Mouse (Mus musculus) ES-Bruce4 (cell line): Measurements from ENCODE around the gene Prokr1. TPM values are rescaled to one million over a fixed set of nuclear protein-coding genes. Genes with fewer than 3 reads are reported as not detected.

Experiments used
- H3K27ac ChIP-seq: 2 replicates; pipeline ENCODE4 v1.5.1; 2012; ENCODE audit warnings: low read length, inconsistent platforms; ENCODE audit not compliant: insufficient read depth
- H3K27me3 ChIP-seq: 2 replicates; pipeline ENCODE4 v1.6.1; 2012; ENCODE audit warnings: mild to moderate bottlenecking, low read length, inconsistent platforms; ENCODE audit not compliant: control insufficient read depth, poor library complexity, insufficient read depth, severe bottlenecking
- H3K36me3 ChIP-seq: 2 replicates; pipeline ENCODE4 v1.6.1; 2012; ENCODE audit warnings: inconsistent platforms, mild to moderate bottlenecking, low read length, moderate library complexity; ENCODE audit not compliant: control insufficient read depth, poor library complexity, insufficient read depth, severe bottlenecking
- H3K4me1 ChIP-seq: one replicate; pipeline ENCODE4 v1.8.1; 2011; ENCODE audit warnings: low read length; ENCODE audit not compliant: control insufficient read depth, insufficient read depth
- H3K4me3 ChIP-seq: 2 replicates; pipeline ENCODE4 v1.5.1; 2011; ENCODE audit warnings: low read depth, mild to moderate bottlenecking, low read length
- H3K9ac ChIP-seq: 2 replicates; pipeline ENCODE4 v1.6.1; 2012; ENCODE audit warnings: low read depth, mild to moderate bottlenecking, inconsistent platforms; ENCODE audit not compliant: poor library complexity, severe bottlenecking
- H3K9me3 ChIP-seq: replicated peaks from 2 replicates; pipeline ENCODE4 v1.6.1; 2012; ENCODE audit warnings: mild to moderate bottlenecking, low read length, inconsistent platforms; ENCODE audit not compliant: control insufficient read depth, poor library complexity, insufficient read depth, severe bottlenecking
- CTCF ChIP-seq: IDR thresholded peaks from one replicate; pipeline ENCODE4 v1.8.1; 2011; ENCODE audit warnings: low read depth, low read length
- EP300 ChIP-seq: IDR thresholded peaks from 2 replicates; pipeline ENCODE4 v1.6.1; 2011; ENCODE audit warnings: low read depth, low read length; ENCODE audit not compliant: insufficient read depth
- POLR2A ChIP-seq: IDR thresholded peaks from one replicate; pipeline ENCODE4 v1.8.1; 2011; ENCODE audit warnings: low read length; ENCODE audit not compliant: insufficient read depth
- polyA plus RNA-seq: library from polyadenylated mRNA; stranded (reverse); fragments of >200 nt; gene quantifications from 2 replicates; pipeline ENCODE4 v1.2.4, GENCODE M21; 2011; ENCODE audit warnings: low read depth; ENCODE audit not compliant: missing spikeins, insufficient read depth, insufficient read length

Gene Prokr1
- polyA plus RNA-seq, 1 experiment, result not detected

DNA sequence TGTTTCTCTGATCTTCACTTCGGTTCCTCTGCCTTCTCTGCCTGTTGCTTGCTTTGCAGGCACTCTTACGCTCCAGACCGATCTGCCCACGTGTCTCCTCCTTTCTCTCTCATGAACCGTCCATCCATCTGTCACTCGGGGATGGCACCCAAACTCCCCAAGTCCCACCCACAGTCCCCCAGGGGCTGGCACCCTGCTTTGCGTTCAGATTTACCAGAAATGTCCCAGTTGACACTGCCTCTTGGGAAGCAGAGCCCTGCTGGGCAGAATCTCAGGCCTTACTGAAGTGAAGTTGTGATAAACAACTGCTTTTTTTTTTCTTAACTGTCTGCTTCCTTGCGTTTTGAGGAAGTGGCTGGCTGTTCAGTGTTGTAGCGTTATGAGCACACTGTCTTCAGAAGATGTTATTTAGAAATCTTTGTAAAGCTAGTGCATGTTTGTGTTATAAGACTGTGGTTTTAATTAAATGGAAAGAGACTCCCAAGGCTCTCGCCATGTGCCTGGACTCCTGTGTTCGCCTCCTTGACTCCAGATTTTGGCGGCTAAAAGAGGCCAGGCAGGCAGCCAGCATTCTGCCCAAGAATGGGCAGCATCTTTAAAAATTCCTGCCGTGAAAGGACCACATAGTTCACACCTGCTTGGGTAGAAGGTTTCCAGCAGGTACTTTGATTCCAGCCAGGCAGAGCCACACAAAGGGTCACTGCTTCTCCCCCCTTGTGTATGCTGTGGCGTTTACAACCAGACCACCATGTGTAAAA, 57.4 kb downstream of the Prokr1 start, which contains the start of gene Arhgap25:
TSS of gene Arhgap25 (minus strand) at position 307 of the 758 bp plus-strand sequence.
- no peaks in the 10 kb centered on the region for H3K9me3 ChIP-seq
- no peaks in the 10 kb centered on the region for H3K36me3 ChIP-seq
- H3K27me3 ChIP-seq, result no peaks in the 10 kb centered on the region
- H3K4me3 ChIP-seq, result no peak within 1 kb of the TSS
- H3K9ac ChIP-seq, result no peak within 1 kb of the TSS
- H3K4me1 ChIP-seq, result no peaks in the 10 kb centered on the region
- no peak within 1 kb of the TSS for H3K27ac ChIP-seq
- TF ChIP-seq POLR2A (no peak), CTCF (no peak), EP300 (no peak)

DNA sequence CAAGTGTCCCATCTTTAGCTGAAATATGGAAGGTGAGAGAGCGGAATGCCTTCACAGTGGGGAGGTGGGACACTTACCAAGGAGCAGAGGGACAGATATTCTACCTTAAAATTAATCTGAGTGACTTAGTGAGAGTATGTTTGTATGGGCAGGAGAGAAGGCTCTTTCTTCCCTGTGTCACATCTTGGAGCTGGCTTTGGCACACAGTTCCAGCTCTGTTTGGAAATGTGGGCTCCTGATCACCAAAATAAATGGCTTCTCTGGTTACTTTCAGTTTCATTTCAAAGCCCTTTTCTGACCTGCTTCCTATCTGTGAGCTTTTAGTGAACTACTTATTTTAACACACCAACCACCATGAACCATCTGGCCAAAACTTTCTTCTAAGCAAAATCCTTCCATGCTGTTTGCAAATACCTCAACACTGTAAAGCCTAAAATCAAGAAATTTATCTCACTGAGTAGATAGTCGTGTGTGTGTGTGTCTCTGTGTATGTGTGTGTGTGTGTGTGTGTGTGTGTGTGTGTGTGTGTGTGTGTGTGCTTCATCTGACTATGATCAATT, 59.0 kb downstream of the Prokr1 start:
- no peak for TF ChIP-seq CTCF
- no peak for TF ChIP-seq POLR2A
- no peak for TF ChIP-seq EP300
- Histone ChIP-seq H3K9me3 (no peaks in the 10 kb centered on the region), H3K36me3 (no peaks in the 10 kb centered on the region), H3K9ac (no peak overlapping the region), H3K4me3 (no peak overlapping the region), H3K4me1 (no peaks in the 10 kb centered on the region), H3K27ac (no peak overlapping the region), H3K27me3 (no peaks in the 10 kb centered on the region)

DNA sequence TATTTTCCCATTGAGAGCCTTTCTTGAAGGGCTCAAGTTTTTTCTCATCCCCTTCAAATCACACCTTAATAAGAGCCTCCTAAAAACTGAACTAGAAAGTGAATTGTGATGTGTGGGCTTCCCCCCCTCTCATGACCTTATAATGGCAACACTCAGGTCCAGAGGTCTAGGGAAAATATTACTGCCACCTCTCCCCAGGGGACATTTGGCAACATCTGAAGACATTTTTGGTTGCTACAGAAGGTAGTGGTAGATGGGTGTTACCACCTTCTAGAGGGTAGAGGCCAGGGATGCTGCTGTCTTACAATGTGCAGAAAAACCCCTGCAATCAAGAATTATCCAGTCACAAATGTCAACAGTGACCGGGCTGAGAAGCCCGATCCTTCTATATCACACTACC, 60.2 kb downstream of the Prokr1 start:
- Histone ChIP-seq H3K36me3 (no peaks in the 10 kb centered on the region), H3K4me1 (no peaks in the 10 kb centered on the region), H3K9ac (no peak overlapping the region), H3K27me3 (no peaks in the 10 kb centered on the region), H3K9me3 (no peaks in the 10 kb centered on the region), H3K27ac (no peak overlapping the region), H3K4me3 (no peak overlapping the region)
- TF ChIP-seq POLR2A, result no peak
- no peak for TF ChIP-seq EP300
- TF ChIP-seq CTCF, result no peak

Other genes starting within 250 kb of the Prokr1 start
- gene Gkn1, start 239.8 kb downstream of the Prokr1 start, polyA plus RNA-seq, result not detected in 2 replicates
- gene Gkn2, start 217.4 kb downstream of the Prokr1 start, polyA plus RNA-seq, result not detected in 2 replicates
- not detected in 2 replicates for gene Gkn3, start 201.8 kb downstream of the Prokr1 start, polyA plus RNA-seq
- gene Bmp10, start 161.7 kb downstream of the Prokr1 start, polyA plus RNA-seq, result not detected in 2 replicates
- not detected in 2 replicates for gene Arhgap25, start 57.5 kb downstream of the Prokr1 start, polyA plus RNA-seq
- 8.5 and 8.8 TPM in 2 replicates for gene Aplf, start 81.5 kb upstream of the Prokr1 start, polyA plus RNA-seq
- gene Efcc1, start 140.1 kb upstream of the Prokr1 start, polyA plus RNA-seq, result 0.32 and 0.46 TPM in 2 replicates
- not detected in 2 replicates for gene Gp9, start 187.3 kb upstream of the Prokr1 start, polyA plus RNA-seq
- gene Rab43, start 221.4 kb upstream of the Prokr1 start, polyA plus RNA-seq, result 1.6 and 2.5 TPM in 2 replicates
- 1.6 and 3.6 TPM in 2 replicates for gene Gm45140, start 245.1 kb upstream of the Prokr1 start, polyA plus RNA-seq
- 56.0 and 69.3 TPM in 2 replicates for gene Isy1, start 248.1 kb upstream of the Prokr1 start, polyA plus RNA-seq